Mouse (Mus musculus) adrenal gland, adult 8-10 months (tissue): ENCODE measurements around the gene Tars2. TPM values are rescaled to one million over a fixed set of nuclear protein-coding genes. Genes with fewer than 3 reads are reported as not detected.
"Not testable (repeated sequence)": the region's sequence is repeated elsewhere in the genome, so short reads cannot be mapped to it uniquely, and the experiment has no call there.

Experiments
- DNase-seq: peaks from one replicate; pipeline ENCODE4 v3.0.0; 2022
- microRNA-seq, 2 experiments: library from miRNA; unstranded; fragments of <30 nt; microRNA quantifications; one replicate each; pipeline ENCODE4 v1.2.0; 2022
- total RNA-seq, 4 experiments: library from RNA; stranded (reverse); gene quantifications; 2 replicates each; pipeline ENCODE4 v1.2.4; 2022

Gene Tars2
- total RNA-seq, 4 experiments from 2014 or later = 62.2 to 74.5 (median 65.2) TPM

- DNase-seq = no peak
Observed at GRCm38 (mm10) chr3:95694808-95695703, 65.0 kb downstream of the Tars2 start.

DNA sequence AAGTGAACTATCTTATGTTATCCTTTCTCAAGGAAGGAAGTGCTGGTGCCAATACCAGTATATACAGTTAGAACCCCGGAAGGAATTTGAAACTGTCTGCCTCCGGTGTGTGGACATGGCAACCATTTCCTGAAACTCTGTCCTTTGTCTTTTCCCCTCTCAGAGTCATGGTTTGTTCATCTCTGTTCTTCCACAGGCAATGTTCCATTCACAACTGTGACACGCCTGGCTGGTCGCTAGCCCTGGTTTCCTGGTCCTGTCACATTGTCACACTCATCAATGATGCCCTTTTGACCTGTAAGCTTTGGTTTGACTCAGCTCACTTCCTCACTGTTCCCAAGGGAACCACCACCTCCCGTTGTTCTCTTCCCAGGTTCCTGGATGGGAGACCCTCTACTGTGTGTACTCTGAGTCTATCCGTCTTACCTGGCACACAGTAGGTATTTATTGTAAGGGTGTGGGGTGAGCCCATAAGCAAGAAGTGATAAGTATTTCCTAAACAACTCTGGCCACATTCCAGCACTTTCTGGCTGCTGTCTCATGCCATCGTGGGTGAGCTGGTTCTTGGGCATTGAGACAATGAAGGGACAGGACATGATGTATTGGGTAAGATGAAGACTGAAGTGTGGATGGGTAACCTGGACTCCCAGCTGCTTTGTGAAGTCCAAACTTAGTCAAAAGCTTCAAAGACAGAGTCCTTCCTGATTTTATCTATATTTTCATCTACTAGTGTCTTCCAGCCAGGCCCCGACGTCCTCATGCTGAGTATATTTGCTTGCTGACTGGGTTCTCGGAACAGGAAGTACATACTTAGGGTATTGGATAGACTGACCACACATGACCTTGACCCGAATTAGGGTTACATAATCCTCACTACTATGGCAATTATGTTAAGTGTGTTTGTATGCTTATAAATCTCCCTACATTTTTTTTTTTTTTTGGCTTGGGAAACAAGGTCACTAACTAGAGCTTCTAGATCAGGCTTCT, 65.9 kb downstream of the Tars2 start:
- no peak for DNase-seq

DNA sequence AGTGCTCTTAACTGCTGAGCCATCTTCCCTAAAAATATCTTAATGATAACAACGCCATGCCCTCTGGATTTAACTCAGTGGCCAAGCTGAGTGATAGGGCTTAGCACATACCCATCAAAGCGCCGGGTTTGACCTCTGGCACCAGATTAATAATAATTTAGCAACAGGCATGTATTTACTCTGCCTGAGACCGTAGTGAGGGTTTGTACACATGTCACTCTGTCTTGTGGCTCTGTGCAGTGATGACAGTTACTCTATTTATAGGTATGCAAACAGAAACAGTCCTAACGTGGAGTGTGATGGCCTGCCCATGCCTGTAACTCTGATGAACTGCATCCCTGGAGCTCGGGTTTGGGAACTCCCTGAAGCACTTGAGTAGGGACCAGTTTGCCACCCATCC, 67.3 kb downstream of the Tars2 start:
- no peak for DNase-seq

- not testable (repeated sequence) for DNase-seq
Observed at GRCm38 (mm10) chr3:95690552-95690951, 69.5 kb downstream of the Tars2 start.

Small RNAs within 50 kb of the gene (microRNA-seq; reads per million reads assigned to microRNA genes)
- gene Mir7014 = 0.18 to 1.7 reads per million in 2 experiments

Other genes starting within 250 kb of the Tars2 start
- gene Ctss, start 233.4 kb downstream of the Tars2 start, total RNA-seq = 100 to 1,000 TPM in 2 of 4 experiments, 10 to 100 TPM in 2; 52.8 to 131 (median 95.6) TPM
- gene Hormad1, start 200.5 kb downstream of the Tars2 start, total RNA-seq = not detected
- gene Golph3l, start 171.3 kb downstream of the Tars2 start, total RNA-seq = 10 to 100 TPM; 53.5 to 63.5 (median 61.5) TPM
- 100 to 1,000 TPM; 102 to 141 (median 119) TPM for gene Ensa, start 135.2 kb downstream of the Tars2 start, total RNA-seq
- 100 to 1,000 TPM; 177 to 189 (median 179) TPM for gene Mcl1, start 101.4 kb downstream of the Tars2 start, total RNA-seq
- gene Adamtsl4, start 72.3 kb downstream of the Tars2 start, total RNA-seq = 10 to 100 TPM in 1 of 4 experiments, 1 to 10 TPM in 3; 4.3 to 10.2 (median 6.4) TPM
- 100 to 1,000 TPM; 619 to 722 (median 665) TPM for gene Ecm1, start 20.6 kb downstream of the Tars2 start, total RNA-seq
- 10 to 100 TPM; 57.2 to 70.5 (median 57.7) TPM for gene Rprd2, start 58.7 kb upstream of the Tars2 start, total RNA-seq
- gene Prpf3, start 95.7 kb upstream of the Tars2 start, total RNA-seq = 10 to 100 TPM; 27.8 to 43.0 (median 35.6) TPM
- gene Mrps21, start 111.3 kb upstream of the Tars2 start, total RNA-seq = 100 to 1,000 TPM; 192 to 303 (median 226) TPM
- 10 to 100 TPM in 1 of 4 experiments, 1 to 10 TPM in 3; 3.6 to 12.3 (median 5.9) TPM for gene Ciart, start 122.0 kb upstream of the Tars2 start, total RNA-seq
- gene BC028528, start 131.8 kb upstream of the Tars2 start, total RNA-seq = 10 to 100 TPM in 1 of 4 experiments, 1 to 10 TPM in 3; 8.0 to 10.5 (median 8.8) TPM
- 100 to 1,000 TPM; 114 to 155 (median 121) TPM for gene Aph1a, start 133.8 kb upstream of the Tars2 start, total RNA-seq
- 1 to 10 TPM in 1 of 4 experiments, under 1 TPM in 2, not detected in 1; 0.22 to 2.4 (median 0.55) TPM for gene Car14, start 144.5 kb upstream of the Tars2 start, total RNA-seq
- 10 to 100 TPM; 83.8 to 94.0 (median 88.4) TPM for gene Anp32e, start 169.0 kb upstream of the Tars2 start, total RNA-seq
- 10 to 100 TPM; 16.8 to 33.6 (median 28.7) TPM for gene Plekho1, start 235.8 kb upstream of the Tars2 start, total RNA-seq